Mouse (Mus musculus) embryo, embryonic 10.5 days (tissue): ENCODE data around the gene Galnt2.
A peak's percentile ranks its signal among the peaks of the same experiment; 100 is the strongest.

Source experiments
- DNase-seq: peaks from one replicate; pipeline ENCODE4 v3.0.0-alpha.2; 2015; ENCODE audit warnings: low spot score

Galnt2 gene

GRCm38 (mm10) chr8:124294425-124294824, 63.2 kb downstream of the Galnt2 start:
- DNase-seq: no peak

DNA sequence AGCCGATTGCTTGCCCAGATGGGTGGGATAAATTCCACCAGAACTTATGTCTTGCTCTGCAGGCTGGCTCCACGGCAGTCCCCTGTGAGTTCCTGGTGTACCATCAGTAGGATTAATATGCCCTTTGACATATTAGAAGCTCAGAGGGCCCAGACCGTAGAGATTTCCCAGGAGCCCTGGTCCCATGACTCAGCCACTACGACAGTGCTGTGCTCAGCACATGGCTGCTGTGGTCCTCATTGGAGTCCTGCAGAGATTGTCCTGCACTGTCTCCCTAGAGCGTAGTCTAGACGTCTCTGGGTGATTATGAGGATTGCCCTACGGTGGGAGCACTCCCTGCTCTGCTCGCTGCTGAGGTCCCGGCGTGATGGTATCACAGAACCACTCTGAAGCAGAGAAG, 63.7 kb downstream of the Galnt2 start:
- DNase-seq: no peak

DNA sequence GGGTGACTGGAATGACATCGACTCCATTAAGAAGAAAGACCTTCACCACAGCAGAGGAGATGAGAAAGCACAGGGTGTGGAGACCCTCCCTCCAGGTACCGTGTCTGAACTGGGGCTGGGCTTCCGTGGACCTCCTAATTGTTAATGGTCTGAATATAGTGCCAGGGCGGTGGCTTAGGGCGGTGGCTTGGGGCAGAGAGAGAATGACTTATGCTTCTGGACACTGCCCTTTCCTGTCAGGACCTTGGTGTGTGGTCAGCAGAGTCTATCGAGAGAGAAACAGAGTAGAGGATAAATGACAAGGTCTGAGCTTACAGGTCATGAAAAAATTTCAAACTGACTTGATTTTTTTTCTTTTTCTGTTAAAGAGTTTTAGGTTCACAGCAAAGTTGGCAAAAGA, 64.2 kb downstream of the Galnt2 start:
- no peak for DNase-seq

- DNase-seq: no peak
Observed at GRCm38 (mm10) chr8:124301512-124301911, 70.3 kb downstream of the Galnt2 start.

- DNase-seq: no peak
Observed at GRCm38 (mm10) chr8:124301935-124302555, 70.9 kb downstream of the Galnt2 start.

- DNase-seq: no peak
Observed at GRCm38 (mm10) chr8:124303211-124303902, 72.2 kb downstream of the Galnt2 start.

DNA sequence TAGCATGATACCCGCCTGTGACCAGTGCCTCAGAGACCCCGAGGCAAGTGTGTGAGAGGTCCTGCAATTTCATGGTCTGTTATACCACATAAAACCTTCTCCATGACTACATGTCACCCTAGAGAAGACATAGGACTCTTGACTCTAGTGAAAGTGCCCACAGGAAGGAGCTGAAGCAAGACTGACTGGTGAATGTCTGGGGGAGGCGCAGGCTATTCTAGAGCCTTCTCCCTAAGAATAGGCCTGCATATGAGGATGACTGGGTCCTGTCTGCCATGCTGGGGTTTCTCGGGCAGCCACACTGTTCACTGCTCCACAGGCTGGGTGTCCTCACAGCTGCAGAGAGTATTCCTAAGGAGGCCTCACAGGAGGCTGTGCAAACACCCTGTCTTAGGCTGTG, 73.0 kb downstream of the Galnt2 start:
- DNase-seq: no peak

DNA sequence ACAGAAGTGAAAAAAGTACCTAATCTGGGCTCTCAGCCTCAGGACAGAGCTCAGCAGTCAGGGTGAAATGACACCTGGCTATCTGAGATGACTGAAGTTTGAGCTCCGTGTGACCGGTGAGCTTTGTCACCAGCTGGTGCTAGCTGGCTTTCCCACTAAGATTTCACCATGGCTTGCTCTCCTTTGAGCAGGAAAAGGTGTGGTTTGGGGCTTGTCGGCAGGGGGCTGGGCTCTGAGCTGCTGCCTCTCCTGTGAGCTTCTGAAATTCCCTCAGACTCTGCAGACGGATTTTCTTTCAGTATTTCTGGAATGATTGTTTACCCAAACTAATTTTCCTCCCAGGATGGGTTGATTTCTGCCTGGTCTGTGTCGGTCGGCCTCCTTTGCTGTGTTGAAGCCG, 75.4 kb downstream of the Galnt2 start:
- DNase-seq: no peak

GRCm38 (mm10) chr8:124307700-124308099, 76.5 kb downstream of the Galnt2 start:
- DNase-seq: no peak

DNA sequence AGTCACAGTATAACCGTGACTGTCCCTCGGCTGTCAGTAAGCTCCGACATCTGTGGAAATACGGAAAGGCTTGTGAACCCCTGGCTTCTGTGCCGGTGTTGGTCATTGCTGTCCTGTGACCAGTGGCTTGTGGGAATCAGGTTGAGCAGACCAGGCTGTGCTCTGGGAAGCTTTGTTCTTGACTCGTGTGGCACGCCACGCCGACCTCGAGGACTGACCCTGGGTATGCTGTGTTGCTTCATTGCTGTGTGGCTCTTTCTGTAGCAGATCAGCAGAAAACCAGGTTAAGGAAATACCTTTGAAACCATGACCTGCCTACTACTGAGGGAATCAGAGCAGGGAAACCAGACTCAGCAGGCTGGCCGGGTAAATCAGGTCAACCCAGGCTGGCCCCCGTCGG, 79.3 kb downstream of the Galnt2 start:
- no peak for DNase-seq

- no peak for DNase-seq
Observed at GRCm38 (mm10) chr8:124311111-124311510, 79.9 kb downstream of the Galnt2 start.

DNA sequence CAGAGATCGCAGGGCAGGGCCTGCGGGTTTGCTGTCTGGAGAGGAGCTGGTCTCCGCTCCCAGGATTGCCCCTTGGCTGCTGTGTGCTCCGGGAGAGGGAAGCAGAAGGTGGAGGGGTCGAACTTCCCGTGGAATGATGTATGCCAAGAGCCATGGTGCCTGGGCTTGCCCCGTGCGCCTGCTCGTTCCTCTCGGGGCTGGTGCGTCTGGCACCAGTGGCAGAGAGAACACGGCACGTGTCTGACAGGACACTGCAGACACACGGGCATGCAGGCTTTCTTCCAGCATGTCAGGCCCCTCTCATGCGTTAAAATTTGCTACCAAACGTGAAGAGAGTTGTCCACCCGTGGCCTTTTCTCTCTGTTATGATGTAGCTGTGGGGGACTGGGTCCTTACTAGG, 80.5 kb downstream of the Galnt2 start:
- no peak for DNase-seq

DNA sequence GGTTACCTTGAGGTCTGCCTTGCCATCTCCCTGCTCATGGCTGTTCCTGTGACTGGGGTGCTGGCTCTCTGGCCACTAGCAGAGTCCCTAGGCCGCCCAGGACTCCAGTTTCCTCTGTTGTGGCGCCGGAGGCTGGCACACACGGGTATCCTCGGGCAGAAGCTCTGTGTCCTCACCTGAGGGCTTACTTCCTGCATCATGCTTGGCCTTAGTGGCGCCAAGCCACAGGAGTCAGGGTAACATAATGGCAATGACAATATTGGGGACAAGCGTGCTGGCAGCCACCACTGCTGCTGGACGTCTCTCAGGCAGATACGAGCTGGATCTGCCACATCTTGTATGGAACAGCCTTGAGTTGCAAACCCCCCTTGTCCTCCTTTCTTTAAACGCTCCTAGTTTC, 81.0 kb downstream of the Galnt2 start:
- DNase-seq: no peak

GRCm38 (mm10) chr8:124314803-124315202, 83.6 kb downstream of the Galnt2 start:
- peak; percentile 67 for DNase-seq

- DNase-seq: no peak
Observed at GRCm38 (mm10) chr8:124316466-124317136, 85.4 kb downstream of the Galnt2 start.

DNA sequence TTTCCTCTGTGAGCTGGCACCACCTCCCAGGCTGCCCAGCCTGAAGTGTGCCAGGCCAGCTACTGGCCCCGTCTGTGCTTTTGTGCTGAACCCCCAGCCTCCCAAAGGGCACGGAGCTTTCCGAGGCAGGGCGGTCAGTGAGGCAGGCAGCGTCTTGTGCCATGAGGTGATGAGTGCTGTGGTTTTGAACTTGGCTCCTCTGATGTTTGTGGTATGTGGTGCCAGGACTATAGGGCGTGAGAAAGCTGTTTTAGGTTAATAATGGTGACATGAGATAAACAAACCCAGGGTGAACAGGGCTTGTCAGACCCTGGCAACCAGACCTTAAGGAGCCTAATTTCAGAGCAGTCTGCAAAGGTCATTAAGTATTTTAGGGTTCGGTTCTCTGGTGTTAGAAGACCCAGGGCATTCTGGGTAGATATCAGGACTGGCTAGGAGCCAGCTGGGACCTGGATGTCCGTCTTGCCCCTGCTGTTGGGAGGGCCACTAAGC, 86.0 kb downstream of the Galnt2 start:
- no peak for DNase-seq

DNA sequence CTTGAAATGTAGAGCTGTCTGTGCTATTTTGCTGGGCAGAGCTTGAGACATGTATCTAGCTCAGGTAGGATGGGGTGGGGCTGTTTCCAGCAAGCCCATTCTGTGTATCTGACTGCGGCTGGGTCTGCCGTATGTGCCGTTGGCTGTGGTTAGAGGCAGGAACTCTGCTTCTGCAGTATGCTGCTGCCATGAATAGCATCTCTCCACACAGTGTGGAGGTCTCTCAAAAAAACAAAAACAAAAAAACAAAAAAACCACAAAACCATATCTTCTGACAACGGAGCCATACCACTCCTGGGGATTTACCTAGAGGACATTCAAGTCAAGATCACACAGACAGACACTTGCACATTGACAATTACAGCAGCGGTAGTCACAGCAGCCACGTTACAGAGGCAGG, 86.6 kb downstream of the Galnt2 start:
- no peak for DNase-seq

- no peak for DNase-seq
Observed at GRCm38 (mm10) chr8:124318612-124319315, 87.6 kb downstream of the Galnt2 start.

GRCm38 (mm10) chr8:124319316-124319652, 88.1 kb downstream of the Galnt2 start:
- no peak for DNase-seq

DNA sequence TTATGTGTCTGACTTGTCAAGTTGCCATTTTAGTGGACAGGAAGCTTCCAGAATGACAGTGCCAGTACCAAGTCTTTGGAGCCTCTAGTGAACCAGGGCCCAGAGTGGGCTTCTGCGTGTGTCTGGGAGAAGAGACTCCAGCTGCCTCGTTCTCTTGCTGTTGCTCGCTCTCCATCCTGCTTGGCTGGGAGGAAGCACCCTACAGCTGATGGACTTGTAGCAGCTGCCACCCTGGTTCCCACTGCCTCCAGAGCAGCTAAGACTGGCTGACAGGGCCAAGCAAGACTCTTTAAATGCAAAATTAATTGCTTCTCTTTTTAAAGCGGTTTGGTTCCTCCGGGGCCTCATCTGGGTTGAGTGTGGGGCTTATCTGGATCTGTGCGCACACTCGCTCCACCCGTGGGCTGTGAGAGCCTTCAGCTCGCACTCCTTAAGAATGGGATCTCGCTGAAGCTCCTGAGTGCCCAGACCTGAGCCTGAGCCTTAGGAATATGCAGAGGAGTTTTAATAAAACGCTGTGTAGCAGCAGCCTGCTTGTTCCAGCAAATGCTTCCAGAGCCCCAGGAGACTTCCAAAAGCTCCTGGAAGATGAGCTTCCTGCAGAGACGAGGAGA, 90.1 kb downstream of the Galnt2 start:
- no peak for DNase-seq

- no peak for DNase-seq
Observed at GRCm38 (mm10) chr8:124323356-124323755, 92.2 kb downstream of the Galnt2 start.

- no peak for DNase-seq
Observed at GRCm38 (mm10) chr8:124328259-124328658, 97.1 kb downstream of the Galnt2 start.
